Comparison of ENCODE assay signal across 11 mouse cellular contexts in the genomic region with DNA sequence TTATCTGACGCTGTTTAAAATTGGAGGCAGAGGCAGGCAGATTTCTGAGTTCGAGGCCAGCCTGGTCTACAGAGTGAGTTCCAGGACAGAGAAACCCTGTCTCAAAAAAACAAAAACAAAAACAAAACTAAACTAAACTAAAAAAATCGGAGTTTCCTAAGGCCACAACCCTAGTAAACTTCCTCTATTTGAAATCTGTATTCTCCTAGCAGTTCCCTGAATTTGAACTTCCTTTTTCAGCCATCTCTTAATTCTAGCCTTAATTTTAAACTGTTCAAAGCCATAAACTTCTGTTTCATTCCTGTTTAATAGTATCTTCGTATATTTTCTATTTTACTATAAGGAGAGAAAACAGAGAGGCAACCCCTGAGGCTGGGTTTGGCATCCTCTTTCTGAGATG.
A peak's percentile ranks its signal among the peaks of the same experiment; 100 is the strongest.
DNase-seq lines count a peak whose midpoint lies in the region; ATAC-seq and TF ChIP-seq lines count a peak whose summit lies in the region.
"Had no signal": no experiment of that assay in that cellular context is flagged by ENCODE, and none has a peak within 500 bp of the region (broad histone marks: within the 10 kb centered on the region; RNA-seq: fewer than 3 reads in every experiment).

No protein-coding gene starts in this region.

- no peak overlapping the region for H3K4me3 ChIP-seq in heart, embryonic 11.5 days (ENCODE audit: low read depth, low read length)
- no peak overlapping the region for H3K4me3 ChIP-seq in layer of hippocampus, adult 2 months
- no peak overlapping the region for H3K4me3 ChIP-seq in limb, embryonic 14.5 days (replicated peaks; ENCODE audit: low read length)

- no peak for DNase-seq in heart, postnatal 14 days
- DNase-seq in layer of hippocampus, adult 2 months (ENCODE audit: low spot score in 2 of 2), result no peak
- no peak for DNase-seq in layer of hippocampus, adult 8-10 months (ENCODE audit: low spot score in 2 of 2)
- peak; percentile 7 for DNase-seq in MEL-GATA-1-ER (ENCODE audit: extremely low read depth, low read depth)
- DNase-seq in limb, embryonic 14.5 days (ENCODE audit: low spot score), result no peak
- no peak for DNase-seq in thymus, postnatal 14 days
- no peak for DNase-seq in cerebellum, adult 11 months
- DNase-seq: cerebellum, adult 9-10 months; right cerebral cortex, postnatal 25 days; thymus, postnatal 4 days had no signal

- intact Hi-C loops in heart, postnatal 14 days (cut with DNase I), result no loop called here

- ATAC-seq in heart, embryonic 11.5 days (replicated peaks; ENCODE audit: insufficient number of reproducible peaks, low FRiP score, low TSS enrichment), result no peak
- no peak for ATAC-seq in limb, embryonic 14.5 days (ENCODE audit: low FRiP score, low read depth)

- H3K9me3 ChIP-seq in heart, embryonic 11.5 days (replicated peaks; ENCODE audit: control insufficient read depth, low read length), result no peaks in the 10 kb centered on the region
- H3K9me3 ChIP-seq in limb, embryonic 14.5 days (ENCODE audit: control insufficient read depth, low read length), result no peaks in the 10 kb centered on the region

- no peaks in the 10 kb centered on the region for H3K27me3 ChIP-seq in heart, embryonic 11.5 days (ENCODE audit: control insufficient read depth, insufficient read depth, low read length)
- no peaks in the 10 kb centered on the region for H3K27me3 ChIP-seq in limb, embryonic 14.5 days (ENCODE audit: control insufficient read depth, insufficient read depth, low read length)

- WGBS in heart, embryonic 11.5 days (ENCODE audit: insufficient replicate concordance), result 84% methylated on average over 4 of the region's 4 CpGs
- WGBS in limb, embryonic 14.5 days, result 85% methylated on average over 4 of the region's 4 CpGs

- H3K36me3 ChIP-seq in heart, embryonic 11.5 days (ENCODE audit: control insufficient read depth, insufficient read depth, low read length), result no peaks in the 10 kb centered on the region
- no peaks in the 10 kb centered on the region for H3K36me3 ChIP-seq in limb, embryonic 14.5 days (ENCODE audit: control insufficient read depth, insufficient read depth, low read length)

- no peak overlapping the region for H3K9ac ChIP-seq in heart, embryonic 11.5 days (ENCODE audit: low read depth, low read length)
- H3K9ac ChIP-seq in limb, embryonic 14.5 days (ENCODE audit: low read depth, low read length, severe bottlenecking), result no peak overlapping the region

- no peak overlapping the region for H3K4me2 ChIP-seq in heart, embryonic 11.5 days
- H3K4me2 ChIP-seq in limb, embryonic 14.5 days (replicated peaks; ENCODE audit: low read depth, low read length, severe bottlenecking), result no peak overlapping the region

- peaks cover 7% of the 10 kb centered on the region for H3K4me1 ChIP-seq in heart, embryonic 11.5 days (ENCODE audit: control insufficient read depth, insufficient read depth, low read length)
- 0 out of 2 replicates have a peak, but pooled peaks cover 5% of the 10 kb centered on the region for H3K4me1 ChIP-seq in limb, embryonic 14.5 days (ENCODE audit: control insufficient read depth, insufficient read depth, low read length)

- no peak for TF ChIP-seq CTCF in layer of hippocampus, adult 2 months (conservative IDR thresholded peaks at IDR 0.05)

- peak overlapping the region; percentile 64 for H3K27ac ChIP-seq in heart, embryonic 11.5 days (ENCODE audit: low read depth, low read length)
- H3K27ac ChIP-seq in layer of hippocampus, adult 2 months, result peak overlapping the region; percentile 53; the same call in 1 of the 2 replicates
- H3K27ac ChIP-seq in limb, embryonic 14.5 days (replicated peaks; ENCODE audit: low read depth, low read length), result peak overlapping the region; percentile 39; the same call in 1 of the 2 replicates

- TF ChIP-seq POLR2A in limb, embryonic 14.5 days (IDR thresholded peaks at IDR 0.05; ENCODE audit: borderline replicate concordance, extremely low read depth, insufficient read depth, insufficient read length), result no peak
